Mouse (Mus musculus): Measurements from ENCODE around the gene S100a3. TPM values are rescaled to one million over a fixed set of nuclear protein-coding genes. Genes with fewer than 3 reads are reported as not detected.

S100a3 gene
- polyA plus RNA-seq, 1 experiment from 2014 or later, result not detected

- no peak overlapping the region for H3K4me3 ChIP-seq
- no peak overlapping the region for H3K27ac ChIP-seq (replicated peaks)
- H3K36me3 ChIP-seq, result no peaks in the 10 kb centered on the region
- H3K4me1 ChIP-seq, result no peaks in the 10 kb centered on the region
- no peak for ATAC-seq (ENCODE audit: low FRiP score, low read depth)
- H3K4me2 ChIP-seq (replicated peaks), result no peak overlapping the region
- no peak overlapping the region for H3K9ac ChIP-seq (replicated peaks)
- no peaks in the 10 kb centered on the region for H3K9me3 ChIP-seq
- 57% methylated on average over 7 of the region's 7 CpGs for WGBS
- no peaks in the 10 kb centered on the region for H3K27me3 ChIP-seq
Measured at GRCm38 (mm10) chr3:90639511-90640154, 79.3 kb downstream of the S100a3 start.

DNA sequence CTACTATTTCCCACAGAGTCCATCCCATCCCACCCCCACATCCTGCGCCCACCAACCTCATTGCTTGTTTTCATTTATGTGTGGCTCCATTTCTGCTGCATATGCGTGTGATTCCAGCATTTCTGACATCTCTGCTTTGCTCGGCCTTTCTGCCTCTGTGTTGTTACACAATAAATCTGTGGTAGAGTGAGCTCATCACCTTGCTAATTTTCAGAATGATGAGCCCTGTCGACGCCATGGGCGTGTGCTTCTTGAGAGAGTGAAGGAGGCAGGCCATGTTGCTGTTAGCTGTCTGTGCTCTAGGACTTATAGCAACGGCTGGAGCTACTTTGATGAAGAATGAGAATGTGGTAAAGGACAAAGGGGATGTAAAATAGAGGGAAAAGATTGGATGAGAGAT, 80.6 kb downstream of the S100a3 start:
- no peak for ATAC-seq (ENCODE audit: low FRiP score, low read depth)
- Histone ChIP-seq H3K4me3 (no peak overlapping the region), H3K27me3 (no peaks in the 10 kb centered on the region), H3K27ac (replicated peaks) (no peak overlapping the region), H3K4me2 (replicated peaks) (no peak overlapping the region), H3K9me3 (no peaks in the 10 kb centered on the region), H3K9ac (replicated peaks) (no peak overlapping the region), H3K4me1 (no peaks in the 10 kb centered on the region), H3K36me3 (no peaks in the 10 kb centered on the region)
- WGBS, result 86% methylated on average over 7 of the region's 7 CpGs

DNA sequence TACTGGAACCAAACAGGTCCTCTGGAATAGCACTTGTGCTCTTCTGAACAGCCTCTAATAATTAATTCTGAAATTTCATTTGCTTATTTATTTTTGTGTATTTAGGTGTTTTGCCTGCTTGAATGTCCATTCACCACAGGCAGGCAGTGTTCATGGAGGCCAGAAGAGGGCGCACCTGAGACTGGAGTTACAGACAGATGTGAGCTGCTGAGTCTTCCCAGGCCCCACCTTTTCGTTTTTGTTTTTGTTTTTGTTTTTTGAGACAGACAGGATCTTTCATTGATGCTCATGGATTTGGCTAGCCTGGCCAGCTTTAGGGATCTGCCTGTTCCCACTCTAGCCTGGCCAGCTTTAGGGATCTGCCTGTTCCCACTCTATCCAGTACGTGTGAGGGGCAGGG, 83.8 kb downstream of the S100a3 start:
- H3K9me3 ChIP-seq, result no peaks in the 10 kb centered on the region

DNA sequence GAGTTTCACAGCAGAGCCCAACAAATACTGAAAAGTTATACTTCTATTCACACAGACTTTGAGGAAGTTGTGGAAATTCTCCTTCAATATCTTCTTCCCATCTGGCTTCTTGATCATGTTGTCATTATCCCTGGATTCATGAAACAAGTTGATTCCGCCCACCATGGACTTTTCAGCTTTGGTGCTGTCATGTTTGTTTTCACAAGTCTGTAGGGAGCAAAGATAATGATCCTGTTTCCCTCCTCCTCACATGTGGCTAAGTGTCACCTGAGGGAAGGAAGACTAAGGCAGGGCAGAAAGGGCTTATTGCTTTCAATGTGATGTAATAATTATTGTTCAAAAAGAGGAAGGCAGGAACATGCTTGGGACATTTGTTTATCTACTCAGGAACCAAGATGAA, 86.9 kb downstream of the S100a3 start:
- H3K4me2 ChIP-seq (replicated peaks), result no peak overlapping the region
- ATAC-seq (ENCODE audit: low FRiP score, low read depth), result no peak
- WGBS, result 70% methylated on average over 1 of the region's 1 CpGs
- H3K9me3 ChIP-seq, result no peaks in the 10 kb centered on the region
- no peaks in the 10 kb centered on the region for H3K4me1 ChIP-seq
- no peak overlapping the region for H3K27ac ChIP-seq (replicated peaks)
- H3K9ac ChIP-seq (replicated peaks), result no peak overlapping the region
- no peaks in the 10 kb centered on the region for H3K36me3 ChIP-seq
- H3K27me3 ChIP-seq, result no peaks in the 10 kb centered on the region
- H3K4me3 ChIP-seq, result no peak overlapping the region

More for the DNA sequence above, 83.8 kb downstream of the S100a3 start:
- ATAC-seq (ENCODE audit: low FRiP score, low read depth), result no peak
- Histone ChIP-seq H3K27ac (replicated peaks) (no peak overlapping the region), H3K4me2 (replicated peaks) (no peak overlapping the region), H3K36me3 (no peaks in the 10 kb centered on the region), H3K4me1 (no peaks in the 10 kb centered on the region), H3K9ac (replicated peaks) (no peak overlapping the region), H3K27me3 (no peaks in the 10 kb centered on the region), H3K4me3 (no peak overlapping the region)
- WGBS, result 49% methylated on average over 3 of the region's 3 CpGs

DNA sequence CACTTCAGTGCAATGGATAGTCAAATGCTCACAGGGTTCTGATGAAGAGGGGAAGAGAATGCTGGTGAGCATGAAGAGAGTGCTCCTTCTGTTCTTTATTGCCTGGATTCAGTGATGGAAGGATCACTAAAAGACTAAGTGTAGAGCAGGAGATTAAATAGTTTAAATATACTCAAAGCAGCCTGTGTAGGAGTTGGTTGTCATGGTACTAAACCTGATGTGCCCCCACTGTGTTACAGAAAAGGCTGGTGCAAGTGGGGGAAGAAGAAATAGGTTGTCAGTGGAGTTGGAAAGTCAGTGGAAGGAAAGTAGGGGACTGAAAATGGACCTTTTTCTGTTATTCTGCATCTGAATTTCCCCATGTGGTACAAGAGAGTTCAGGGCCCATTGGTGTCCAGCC, 88.6 kb downstream of the S100a3 start:
- no peak for ATAC-seq (ENCODE audit: low FRiP score, low read depth)
- H3K9ac ChIP-seq (replicated peaks), result no peak overlapping the region
- no peaks in the 10 kb centered on the region for H3K9me3 ChIP-seq
- no peaks in the 10 kb centered on the region for H3K4me1 ChIP-seq
- no peaks in the 10 kb centered on the region for H3K36me3 ChIP-seq
- no peaks in the 10 kb centered on the region; the same call in 1 of the 2 replicates for H3K27me3 ChIP-seq
- no peak overlapping the region for H3K4me3 ChIP-seq
- no peak overlapping the region for H3K4me2 ChIP-seq (replicated peaks)
- H3K27ac ChIP-seq (replicated peaks), result no peak overlapping the region

- H3K4me2 ChIP-seq (replicated peaks), result no peak overlapping the region
- no peaks in the 10 kb centered on the region for H3K4me1 ChIP-seq
- no peak overlapping the region for H3K4me3 ChIP-seq
- ATAC-seq (ENCODE audit: low FRiP score, low read depth), result no peak
- H3K36me3 ChIP-seq, result no peaks in the 10 kb centered on the region
- no peaks in the 10 kb centered on the region for H3K9me3 ChIP-seq
- H3K27me3 ChIP-seq, result no peaks in the 10 kb centered on the region; the same call in 1 of the 2 replicates
- H3K27ac ChIP-seq (replicated peaks), result no peak overlapping the region
- WGBS, result 92% methylated on average over 2 of the region's 2 CpGs
- no peak overlapping the region for H3K9ac ChIP-seq (replicated peaks)
Measured at GRCm38 (mm10) chr3:90649832-90650231, 89.5 kb downstream of the S100a3 start.

Other genes with a start within 250 kb of the S100a3 start
- gene Slc27a3, start 170.6 kb upstream of the S100a3 start, polyA plus RNA-seq (2016; fragmentation: Nextera tagmentation; extraction: Ambion mirVana), result 15.8 and 22.0 TPM in 2 replicates
- gene Ints3, start 127.0 kb upstream of the S100a3 start, polyA plus RNA-seq (2016; fragmentation: Nextera tagmentation; extraction: Ambion mirVana), result 42.4 and 44.3 TPM in 2 replicates
- gene Npr1, start 94.7 kb upstream of the S100a3 start, polyA plus RNA-seq (2016; fragmentation: Nextera tagmentation; extraction: Ambion mirVana), result 2.5 and 2.6 TPM in 2 replicates
- gene Ilf2, start 84.5 kb upstream of the S100a3 start, polyA plus RNA-seq (2016; fragmentation: Nextera tagmentation; extraction: Ambion mirVana), result 319 and 328 TPM in 2 replicates
- 78.4 and 79.8 TPM in 2 replicates for gene Snapin, start 69.5 kb upstream of the S100a3 start, polyA plus RNA-seq (2016; fragmentation: Nextera tagmentation; extraction: Ambion mirVana)
- 220 and 221 TPM in 2 replicates for gene Chtop, start 51.1 kb upstream of the S100a3 start, polyA plus RNA-seq (2016; fragmentation: Nextera tagmentation; extraction: Ambion mirVana)
- gene S100a1, start 46.2 kb upstream of the S100a3 start, polyA plus RNA-seq (2016; fragmentation: Nextera tagmentation; extraction: Ambion mirVana), result 4.5 and 6.4 TPM in 2 replicates
- gene S100a13, start 46.1 kb upstream of the S100a3 start, polyA plus RNA-seq (2016; fragmentation: Nextera tagmentation; extraction: Ambion mirVana), result 12.1 TPM in 2 replicates
- gene S100a14, start 33.7 kb upstream of the S100a3 start, polyA plus RNA-seq (2016; fragmentation: Nextera tagmentation; extraction: Ambion mirVana), result not detected in 2 replicates
- 33.5 and 41.9 TPM in 2 replicates for gene S100a16, start 23.3 kb upstream of the S100a3 start, polyA plus RNA-seq (2016; fragmentation: Nextera tagmentation; extraction: Ambion mirVana)
- gene S100a2, start 29.7 kb downstream of the S100a3 start, polyA plus RNA-seq (2016; fragmentation: Nextera tagmentation; extraction: Ambion mirVana), result not detected in 2 replicates
- gene Gm42674, start 41.3 kb downstream of the S100a3 start, polyA plus RNA-seq (2016; fragmentation: Nextera tagmentation; extraction: Ambion mirVana), result not detected in 2 replicates
- gene S100a4, start 43.2 kb downstream of the S100a3 start, polyA plus RNA-seq (2016; fragmentation: Nextera tagmentation; extraction: Ambion mirVana), result 1.4 and 1.7 TPM in 2 replicates
- not detected in 2 replicates for gene S100a5, start 47.9 kb downstream of the S100a3 start, polyA plus RNA-seq (2016; fragmentation: Nextera tagmentation; extraction: Ambion mirVana)
- 23.8 and 28.5 TPM in 2 replicates for gene S100a6, start 52.3 kb downstream of the S100a3 start, polyA plus RNA-seq (2016; fragmentation: Nextera tagmentation; extraction: Ambion mirVana)
- 0.14 TPM in 1 of 2 replicates, not detected in the other for gene S100a7a, start 93.4 kb downstream of the S100a3 start, polyA plus RNA-seq (2016; fragmentation: Nextera tagmentation; extraction: Ambion mirVana)
- gene S100a8, start 108.4 kb downstream of the S100a3 start, polyA plus RNA-seq (2016; fragmentation: Nextera tagmentation; extraction: Ambion mirVana), result 5.7 and 12.9 TPM in 2 replicates
- 4.1 and 7.5 TPM in 2 replicates for gene S100a9, start 135.1 kb downstream of the S100a3 start, polyA plus RNA-seq (2016; fragmentation: Nextera tagmentation; extraction: Ambion mirVana)
- not detected in 2 replicates for gene Pglyrp4, start 166.3 kb downstream of the S100a3 start, polyA plus RNA-seq (2016; fragmentation: Nextera tagmentation; extraction: Ambion mirVana)
- not detected in 2 replicates for gene Gm5849, start 217.3 kb downstream of the S100a3 start, polyA plus RNA-seq (2016; fragmentation: Nextera tagmentation; extraction: Ambion mirVana)

Measured in midbrain, embryonic 12.5 days (tissue).